Mouse (Mus musculus) olfactory bulb, adult 2 months (tissue): Measurements from ENCODE around the gene Pld1. TPM values are rescaled to one million over a fixed set of nuclear protein-coding genes. Genes with fewer than 3 reads are reported as not detected.

Source experiments
- H3K27ac ChIP-seq: fragments of 200-500 bp; 2 replicates; pipeline ENCODE4 v1.5.1; 2012; ENCODE audit warnings: low read depth, low read length; ENCODE audit not compliant: insufficient read depth
- H3K4me1 ChIP-seq: fragments of 200-500 bp; 2 replicates; pipeline ENCODE4 v1.6.1; 2012; ENCODE audit warnings: low read length; ENCODE audit not compliant: control insufficient read depth, insufficient read depth
- H3K4me3 ChIP-seq: fragments of 200-500 bp; 2 replicates; pipeline ENCODE4 v1.5.1; 2012; ENCODE audit warnings: mild to moderate bottlenecking, low read depth, low read length, moderate library complexity; ENCODE audit not compliant: insufficient read depth
- CTCF ChIP-seq: fragments of 200-500 bp; IDR thresholded peaks from 2 replicates; pipeline ENCODE4 v1.5.1; 2012; ENCODE audit warnings: low read depth, mild to moderate bottlenecking, low read length, moderate library complexity; ENCODE audit not compliant: insufficient read depth
- POLR2A ChIP-seq: fragments of 200-500 bp; IDR thresholded peaks from 2 replicates; pipeline ENCODE4 v1.6.1; 2012; ENCODE audit warnings: mild to moderate bottlenecking, low read depth, low read length, moderate library complexity; ENCODE audit not compliant: insufficient read depth
- WGBS: fragments of 180-500 bp; shearing (Covaris S2); methylation state at CpG from one replicate; pipeline ENCODE4 v1.1.7; 2018; 5-methylcytosine and 5-hydroxymethylcytosine counted together
- polyA plus RNA-seq: library from polyadenylated mRNA; stranded (reverse); fragments of >200 nt; gene quantifications from 2 replicates; pipeline ENCODE4 v1.2.4, GENCODE M21; 2012; ENCODE audit warnings: low replicate concordance; ENCODE audit not compliant: missing spikeins, insufficient read depth, insufficient read length

Pld1 gene
- not detected in 2 replicates for polyA plus RNA-seq

GRCm38 (mm10) chr3:27938381-27939323, at the start of gene Pld1:
Pld1 (plus strand) TSS chr3:27938695.
- H3K4me1 ChIP-seq = peaks cover 16% of the 10 kb centered on the region
- WGBS = 1% methylated on average over 68 of the region's 68 CpGs
- peak within 1 kb of the TSS; percentile 50 for H3K4me3 ChIP-seq
- peak within 1 kb of the TSS; percentile 30; the same call in 1 of the 2 replicates for H3K27ac ChIP-seq
- TF ChIP-seq POLR2A (no peak), CTCF (no peak)

GRCm38 (mm10) chr3:27896318-27896892, 42.1 kb upstream of the Pld1 start, which contains the start of gene Tmem212:
Tmem212 (minus strand) TSS chr3:27896368.
- no peak within 1 kb of the TSS for H3K27ac ChIP-seq
- no peaks in the 10 kb centered on the region for H3K4me1 ChIP-seq
- 73% methylated on average over 8 of the region's 8 CpGs for WGBS
- TF ChIP-seq POLR2A = no peak
- TF ChIP-seq CTCF = no peak
- H3K4me3 ChIP-seq = no peak within 1 kb of the TSS

GRCm38 (mm10) chr3:27898178-27898577, 40.3 kb upstream of the Pld1 start:
- WGBS = 90% methylated on average over 10 of the region's 10 CpGs
- TF ChIP-seq POLR2A (no peak), CTCF (no peak)
- H3K4me3 ChIP-seq = no peak overlapping the region
- H3K27ac ChIP-seq = no peak overlapping the region
- no peaks in the 10 kb centered on the region for H3K4me1 ChIP-seq

GRCm38 (mm10) chr3:27899012-27899726, 39.3 kb upstream of the Pld1 start:
- no peak overlapping the region for H3K4me3 ChIP-seq
- 76% methylated on average over 13 of the region's 13 CpGs for WGBS
- H3K27ac ChIP-seq = no peak overlapping the region
- no peaks in the 10 kb centered on the region for H3K4me1 ChIP-seq
- TF ChIP-seq CTCF = no peak
- TF ChIP-seq POLR2A = no peak

GRCm38 (mm10) chr3:27901846-27902245, 36.6 kb upstream of the Pld1 start:
- H3K4me1 ChIP-seq = no peaks in the 10 kb centered on the region
- H3K27ac ChIP-seq = no peak overlapping the region
- TF ChIP-seq POLR2A (no peak), CTCF (no peak)
- no peak overlapping the region for H3K4me3 ChIP-seq
- 94% methylated on average over 6 of the region's 6 CpGs for WGBS

- H3K27ac ChIP-seq = no peak overlapping the region
- no peak for TF ChIP-seq POLR2A
- TF ChIP-seq CTCF = no peak
- no peak overlapping the region for H3K4me3 ChIP-seq
- 61% methylated on average over 13 of the region's 13 CpGs for WGBS
- no peaks in the 10 kb centered on the region for H3K4me1 ChIP-seq
Observed at GRCm38 (mm10) chr3:27904659-27905330, 33.7 kb upstream of the Pld1 start.

- Histone ChIP-seq H3K4me1 (no peaks in the 10 kb centered on the region), H3K4me3 (no peak overlapping the region), H3K27ac (no peak overlapping the region)
- no peak for TF ChIP-seq CTCF
- no peak for TF ChIP-seq POLR2A
- 89% methylated on average over 7 of the region's 7 CpGs for whole genome bisulfite sequencing
Observed at GRCm38 (mm10) chr3:27906647-27907209, 31.8 kb upstream of the Pld1 start.

GRCm38 (mm10) chr3:27907301-27907700, 31.2 kb upstream of the Pld1 start:
- no peak for TF ChIP-seq POLR2A
- TF ChIP-seq CTCF = no peak
- 92% methylated on average over 2 of the region's 2 CpGs for WGBS
- H3K27ac ChIP-seq = no peak overlapping the region

More at GRCm38 (mm10) chr3:27907301-27907700, 31.2 kb upstream of the Pld1 start:
- no peaks in the 10 kb centered on the region for H3K4me1 ChIP-seq
- H3K4me3 ChIP-seq = no peak overlapping the region
